Mouse (Mus musculus): ENCODE measurements around the gene Eif1ad. TPM values are rescaled to one million over a fixed set of nuclear protein-coding genes. Genes with fewer than 3 reads are reported as not detected.
A peak's percentile ranks its signal among the peaks of the same experiment; 100 is the strongest.
"Not testable (repeated sequence)": the region's sequence is repeated elsewhere in the genome, so short reads cannot be mapped to it uniquely, and the experiment has no call there.

Eif1ad gene
- 51.1 and 59.4 TPM in 2 replicates for polyA plus RNA-seq (2015; fragmentation: Nextera tagmentation; extraction: Ambion mirVana)

GRCm38 (mm10) chr19:5366175-5367052, at the start of gene Eif1ad:
Eif1ad (plus strand) TSS chr19:5366741.
- peak; percentile 97 for DNase-seq (ENCODE audit: low spot score)

- DNase-seq (ENCODE audit: low spot score): peak; percentile 40
Measured at GRCm38 (mm10) chr19:5323801-5324200, 42.7 kb upstream of the Eif1ad start.

GRCm38 (mm10) chr19:5327970-5328369, 38.6 kb upstream of the Eif1ad start:
- no peak for DNase-seq (ENCODE audit: low spot score)

GRCm38 (mm10) chr19:5334741-5335140, 31.8 kb upstream of the Eif1ad start:
- no peak for DNase-seq (ENCODE audit: low spot score)

GRCm38 (mm10) chr19:5335441-5335840, 31.1 kb upstream of the Eif1ad start, which contains the start of gene Catsper1:
Catsper1 (plus strand) TSS chr19:5335741.
- DNase-seq (ENCODE audit: low spot score): no peak

GRCm38 (mm10) chr19:5337975-5338374, 28.6 kb upstream of the Eif1ad start:
- peak; percentile 80 for DNase-seq (ENCODE audit: low spot score)

- no peak for DNase-seq (ENCODE audit: low spot score)
Measured at GRCm38 (mm10) chr19:5341360-5341759, 25.2 kb upstream of the Eif1ad start.

GRCm38 (mm10) chr19:5345297-5346131, 21.0 kb upstream of the Eif1ad start:
- no peak for DNase-seq (ENCODE audit: low spot score)

- no peak for DNase-seq (ENCODE audit: low spot score)
Measured at GRCm38 (mm10) chr19:5348064-5348463, 18.5 kb upstream of the Eif1ad start.

- peak; percentile 69 for DNase-seq (ENCODE audit: low spot score)
Measured at GRCm38 (mm10) chr19:5348526-5349501, 17.7 kb upstream of the Eif1ad start.

GRCm38 (mm10) chr19:5349502-5349873, 17.1 kb upstream of the Eif1ad start, which contains the start of gene Cst6:
Cst6 (minus strand) TSS chr19:5349574.
- DNase-seq (ENCODE audit: low spot score): not testable (repeated sequence)

GRCm38 (mm10) chr19:5353609-5354008, 12.9 kb upstream of the Eif1ad start:
- no peak for DNase-seq (ENCODE audit: low spot score)

GRCm38 (mm10) chr19:5356080-5356479, 10.5 kb upstream of the Eif1ad start:
- no peak for DNase-seq (ENCODE audit: low spot score)

- no peak for DNase-seq (ENCODE audit: low spot score)
Measured at GRCm38 (mm10) chr19:5362186-5362585, 4.4 kb upstream of the Eif1ad start.

GRCm38 (mm10) chr19:5364124-5364523, 2.4 kb upstream of the Eif1ad start:
- peak; percentile 14 for DNase-seq (ENCODE audit: low spot score)

GRCm38 (mm10) chr19:5365751-5366150, 790 bp upstream of the Eif1ad start:
- DNase-seq (ENCODE audit: low spot score): no peak

GRCm38 (mm10) chr19:5367053-5367359, 465 bp downstream of the Eif1ad start, which contains the start of gene Banf1:
Banf1 (minus strand) TSS chr19:5367168.
- DNase-seq (ENCODE audit: low spot score): no peak

GRCm38 (mm10) chr19:5367455-5367854, 914 bp downstream of the Eif1ad start:
- peak; percentile 18 for DNase-seq (ENCODE audit: low spot score)

GRCm38 (mm10) chr19:5370932-5371331, 4.4 kb downstream of the Eif1ad start:
- no peak for DNase-seq (ENCODE audit: low spot score)

GRCm38 (mm10) chr19:5372724-5373123, 6.2 kb downstream of the Eif1ad start:
- no peak for DNase-seq (ENCODE audit: low spot score)

- DNase-seq (ENCODE audit: low spot score): no peak
Measured at GRCm38 (mm10) chr19:5374177-5374576, 7.6 kb downstream of the Eif1ad start.

All from thymus, postnatal 0 days (tissue).